Mouse (Mus musculus): ENCODE measurements around the gene Pygm.

DNA sequence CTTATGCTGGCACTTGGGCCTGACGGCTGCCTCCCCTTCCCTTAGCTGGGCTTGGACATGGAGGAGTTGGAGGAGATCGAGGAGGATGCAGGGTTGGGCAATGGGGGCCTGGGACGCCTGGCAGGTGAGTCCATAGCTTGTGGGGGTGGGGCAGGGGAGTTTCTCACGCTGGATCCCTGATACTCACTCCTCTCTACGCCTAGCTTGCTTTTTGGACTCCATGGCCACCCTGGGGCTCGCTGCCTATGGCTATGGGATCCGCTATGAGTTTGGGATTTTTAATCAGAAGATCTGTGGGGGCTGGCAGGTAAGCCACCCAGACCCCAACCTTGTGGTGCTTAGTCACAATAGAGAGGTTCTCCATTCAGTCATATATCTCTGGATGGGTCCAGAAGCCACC, 1.6 kb downstream of the Pygm start:
- TF ChIP-seq POLR2A (IDR thresholded peaks at IDR 0.05; ENCODE audit: insufficient read depth, low read depth, low read length): no peak
- no peak for TF ChIP-seq CTCF (IDR thresholded peaks at IDR 0.05)
